Mouse (Mus musculus): ENCODE data around the gene Olfr152. TPM values are rescaled to one million over a fixed set of nuclear protein-coding genes. Genes with fewer than 3 reads are reported as not detected.

The Olfr152 gene
- not detected in 2 replicates for polyA plus RNA-seq (2014; fragmentation: Nextera tagmentation; extraction: Ambion mirVana)

DNA sequence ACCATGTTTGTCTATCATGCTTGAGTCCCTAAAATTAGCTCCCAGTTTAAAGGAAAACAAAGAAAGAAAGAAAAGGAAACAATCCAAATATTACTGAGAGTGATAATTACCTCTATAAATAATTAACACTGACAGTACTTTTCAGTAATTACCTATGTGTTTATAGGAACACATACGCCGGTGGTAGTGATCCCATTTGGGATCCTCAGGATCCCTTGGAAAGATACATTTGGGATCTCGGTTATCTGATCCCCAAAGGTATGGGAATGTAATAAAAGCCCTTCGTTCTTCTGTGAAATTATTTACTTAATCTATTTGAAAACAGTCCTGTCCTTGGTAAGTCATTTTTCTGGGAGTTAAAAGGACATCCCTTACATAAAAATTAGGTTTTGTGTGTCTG, at the start of gene Olfr152:
TSS of gene Olfr152 (plus strand) at position 301 of the 400 bp plus-strand sequence.
- Histone ChIP-seq H3K4me2 (ENCODE audit: low read depth, low read length, severe bottlenecking) (no peak within 1 kb of the TSS), H3K9me3 (ENCODE audit: control insufficient read depth, low read length) (no peaks in the 10 kb centered on the region), H3K36me3 (ENCODE audit: control insufficient read depth, insufficient read depth, low read length) (no peaks in the 10 kb centered on the region), H3K4me1 (replicated peaks; ENCODE audit: control insufficient read depth, insufficient read depth, low read length) (no peaks in the 10 kb centered on the region), H3K27me3 (ENCODE audit: control insufficient read depth, insufficient read depth, low read length) (no peaks in the 10 kb centered on the region), H3K4me3 (ENCODE audit: low read depth, low read length) (no peak within 1 kb of the TSS), H3K9ac (ENCODE audit: low read length) (no peak within 1 kb of the TSS), H3K27ac (ENCODE audit: low read depth, low read length) (no peak within 1 kb of the TSS)
- WGBS, result 87% methylated on average over 4 of the region's 4 CpGs
- ATAC-seq (replicated peaks; ENCODE audit: low FRiP score) (no peak), DNase-seq (ENCODE audit: low spot score) (no peak)

DNA sequence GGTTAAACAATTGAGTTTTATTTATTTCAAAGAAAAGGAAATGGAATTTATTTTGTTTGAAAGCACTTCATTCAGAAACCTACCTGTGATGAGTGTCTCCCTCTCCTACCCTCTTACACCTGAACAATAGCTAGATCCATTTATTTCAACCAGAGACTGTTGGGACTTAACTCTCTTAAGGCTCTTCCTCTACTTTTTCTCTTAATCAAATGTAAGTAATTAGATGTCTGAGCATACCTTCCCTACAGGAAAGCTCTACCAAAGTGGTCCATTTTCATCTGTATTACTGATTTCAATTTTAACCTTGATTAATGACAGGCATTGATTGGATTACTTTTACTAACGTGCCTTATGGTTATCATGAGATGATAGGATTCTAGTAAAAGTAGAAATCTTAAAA, 39.4 kb upstream of the Olfr152 start, which contains the start of gene Olfr1138:
TSS of gene Olfr1138 (minus strand) at position 101 of the 400 bp plus-strand sequence.
- Histone ChIP-seq H3K4me1 (replicated peaks; ENCODE audit: control insufficient read depth, insufficient read depth, low read length) (no peaks in the 10 kb centered on the region), H3K36me3 (ENCODE audit: control insufficient read depth, insufficient read depth, low read length) (no peaks in the 10 kb centered on the region), H3K4me2 (ENCODE audit: low read depth, low read length, severe bottlenecking) (no peak within 1 kb of the TSS), H3K9ac (ENCODE audit: low read length) (no peak within 1 kb of the TSS), H3K9me3 (ENCODE audit: control insufficient read depth, low read length) (no peaks in the 10 kb centered on the region), H3K4me3 (ENCODE audit: low read depth, low read length) (no peak within 1 kb of the TSS), H3K27me3 (ENCODE audit: control insufficient read depth, insufficient read depth, low read length) (no peaks in the 10 kb centered on the region), H3K27ac (ENCODE audit: low read depth, low read length) (no peak within 1 kb of the TSS)
- DNase-seq (ENCODE audit: low spot score), result no peak
- WGBS, result 83% methylated on average over 1 of the region's 1 CpGs
- no peak for ATAC-seq (replicated peaks; ENCODE audit: low FRiP score)

DNA sequence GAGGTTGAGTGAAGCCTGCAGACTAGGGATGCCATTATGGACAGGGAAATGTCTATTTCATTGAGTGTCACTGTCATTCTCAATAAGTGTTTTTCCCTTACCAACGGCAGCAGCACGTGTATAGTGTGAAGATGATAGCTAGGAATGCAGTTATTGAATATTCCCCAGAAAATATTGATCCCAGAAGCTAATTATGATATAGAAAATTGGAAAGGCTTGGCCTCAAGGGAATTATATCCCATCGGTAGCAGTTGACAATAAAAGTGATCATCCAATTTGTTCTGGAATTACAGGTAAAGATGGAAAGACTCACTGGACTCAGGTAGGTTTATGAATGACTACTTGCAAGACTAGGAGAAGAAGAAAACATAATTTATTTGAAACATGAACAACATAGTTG, 35.8 kb upstream of the Olfr152 start, which contains the start of gene Olfr1140:
TSS of gene Olfr1140 (plus strand) at position 301 of the 400 bp plus-strand sequence.
- H3K27me3 ChIP-seq (ENCODE audit: control insufficient read depth, insufficient read depth, low read length), result no peaks in the 10 kb centered on the region
- ATAC-seq (replicated peaks; ENCODE audit: low FRiP score) (no peak), DNase-seq (ENCODE audit: low spot score) (no peak)
- no peak within 1 kb of the TSS for H3K4me3 ChIP-seq (ENCODE audit: low read depth, low read length)
- no peak within 1 kb of the TSS for H3K4me2 ChIP-seq (ENCODE audit: low read depth, low read length, severe bottlenecking)
- no peaks in the 10 kb centered on the region for H3K4me1 ChIP-seq (replicated peaks; ENCODE audit: control insufficient read depth, insufficient read depth, low read length)
- WGBS, result 70% methylated on average over 3 of the region's 3 CpGs
- no peaks in the 10 kb centered on the region for H3K9me3 ChIP-seq (ENCODE audit: control insufficient read depth, low read length)
- no peak within 1 kb of the TSS for H3K9ac ChIP-seq (ENCODE audit: low read length)
- H3K27ac ChIP-seq (ENCODE audit: low read depth, low read length), result no peak within 1 kb of the TSS
- H3K36me3 ChIP-seq (ENCODE audit: control insufficient read depth, insufficient read depth, low read length), result no peaks in the 10 kb centered on the region

- Histone ChIP-seq H3K9me3 (ENCODE audit: control insufficient read depth, low read length) (no peaks in the 10 kb centered on the region), H3K4me1 (replicated peaks; ENCODE audit: control insufficient read depth, insufficient read depth, low read length) (no peaks in the 10 kb centered on the region), H3K4me2 (ENCODE audit: low read depth, low read length, severe bottlenecking) (no peak within 1 kb of the TSS), H3K27me3 (ENCODE audit: control insufficient read depth, insufficient read depth, low read length) (no peaks in the 10 kb centered on the region), H3K36me3 (ENCODE audit: control insufficient read depth, insufficient read depth, low read length) (no peaks in the 10 kb centered on the region), H3K27ac (ENCODE audit: low read depth, low read length) (no peak within 1 kb of the TSS), H3K9ac (ENCODE audit: low read length) (no peak within 1 kb of the TSS), H3K4me3 (ENCODE audit: low read depth, low read length) (no peak within 1 kb of the TSS)
- no peak for DNase-seq (ENCODE audit: low spot score)
- WGBS, result 86% methylated on average over 1 of the region's 1 CpGs
- no peak for ATAC-seq (replicated peaks; ENCODE audit: low FRiP score)
Observed at GRCm38 (mm10) chr2:87753891-87754290, 25.4 kb upstream of the Olfr152 start, which contains the start of gene Olfr1141. TSS of gene Olfr1141 (minus strand) at chr2:87753991.

GRCm38 (mm10) chr2:87776143-87776542, 3.1 kb upstream of the Olfr152 start:
- no peaks in the 10 kb centered on the region for H3K27me3 ChIP-seq (ENCODE audit: control insufficient read depth, insufficient read depth, low read length)
- ATAC-seq (replicated peaks; ENCODE audit: low FRiP score), result no peak
- WGBS, result 58% methylated on average over 1 of the region's 1 CpGs
- H3K4me2 ChIP-seq (ENCODE audit: low read depth, low read length, severe bottlenecking), result no peak overlapping the region
- H3K27ac ChIP-seq (ENCODE audit: low read depth, low read length), result no peak overlapping the region
- no peak overlapping the region for H3K9ac ChIP-seq (ENCODE audit: low read length)
- no peak overlapping the region for H3K4me3 ChIP-seq (ENCODE audit: low read depth, low read length)
- no peaks in the 10 kb centered on the region for H3K36me3 ChIP-seq (ENCODE audit: control insufficient read depth, insufficient read depth, low read length)
- DNase-seq (ENCODE audit: low spot score), result no peak
- H3K4me1 ChIP-seq (replicated peaks; ENCODE audit: control insufficient read depth, insufficient read depth, low read length), result no peaks in the 10 kb centered on the region
- H3K9me3 ChIP-seq (ENCODE audit: control insufficient read depth, low read length), result no peaks in the 10 kb centered on the region

- Histone ChIP-seq H3K4me2 (ENCODE audit: low read depth, low read length, severe bottlenecking) (no peak within 1 kb of the TSS), H3K4me1 (replicated peaks; ENCODE audit: control insufficient read depth, insufficient read depth, low read length) (no peaks in the 10 kb centered on the region), H3K9ac (ENCODE audit: low read length) (no peak within 1 kb of the TSS), H3K9me3 (ENCODE audit: control insufficient read depth, low read length) (no peaks in the 10 kb centered on the region), H3K36me3 (ENCODE audit: control insufficient read depth, insufficient read depth, low read length) (no peaks in the 10 kb centered on the region), H3K4me3 (ENCODE audit: low read depth, low read length) (no peak within 1 kb of the TSS), H3K27me3 (ENCODE audit: control insufficient read depth, insufficient read depth, low read length) (no peaks in the 10 kb centered on the region), H3K27ac (ENCODE audit: low read depth, low read length) (no peak within 1 kb of the TSS)
- no peak for DNase-seq (ENCODE audit: low spot score)
- ATAC-seq (replicated peaks; ENCODE audit: low FRiP score), result no peak
Observed at GRCm38 (mm10) chr2:87800292-87800691, 21.0 kb downstream of the Olfr152 start, which contains the start of gene Olfr1143. TSS of gene Olfr1143 (plus strand) at chr2:87800592.

GRCm38 (mm10) chr2:87809522-87809921, 30.2 kb downstream of the Olfr152 start, which contains the start of gene Olfr1145:
TSS of gene Olfr1145 (plus strand) at chr2:87809822.
- H3K4me2 ChIP-seq (ENCODE audit: low read depth, low read length, severe bottlenecking), result no peak within 1 kb of the TSS
- H3K4me1 ChIP-seq (replicated peaks; ENCODE audit: control insufficient read depth, insufficient read depth, low read length), result no peaks in the 10 kb centered on the region
- H3K36me3 ChIP-seq (ENCODE audit: control insufficient read depth, insufficient read depth, low read length), result no peaks in the 10 kb centered on the region
- no peak within 1 kb of the TSS for H3K27ac ChIP-seq (ENCODE audit: low read depth, low read length)
- H3K4me3 ChIP-seq (ENCODE audit: low read depth, low read length), result no peak within 1 kb of the TSS
- DNase-seq (ENCODE audit: low spot score) (no peak), ATAC-seq (replicated peaks; ENCODE audit: low FRiP score) (no peak)
- H3K9me3 ChIP-seq (ENCODE audit: control insufficient read depth, low read length), result no peaks in the 10 kb centered on the region
- H3K27me3 ChIP-seq (ENCODE audit: control insufficient read depth, insufficient read depth, low read length), result no peaks in the 10 kb centered on the region
- WGBS, result 92% methylated on average over 1 of the region's 1 CpGs
- no peak within 1 kb of the TSS for H3K9ac ChIP-seq (ENCODE audit: low read length)

DNA sequence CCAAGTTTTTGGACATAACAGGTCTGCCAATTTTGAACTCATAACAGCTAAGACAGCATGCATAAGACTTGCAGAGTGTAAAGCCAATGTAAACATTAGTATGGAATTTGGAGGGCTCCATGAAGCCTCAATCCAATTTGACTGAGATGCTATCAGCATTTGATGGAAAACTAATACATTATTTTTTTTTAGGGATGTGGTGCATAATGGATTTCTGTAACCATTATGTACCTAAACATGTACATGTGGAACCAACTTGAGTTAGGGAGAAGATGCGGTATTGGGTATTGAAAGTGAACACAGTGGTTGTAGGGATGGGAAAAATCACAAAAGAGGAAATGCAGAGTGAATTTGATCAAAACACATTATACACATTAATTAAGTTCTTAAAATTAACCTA, 51.0 kb downstream of the Olfr152 start, which contains the start of gene Olfr1148:
TSS of gene Olfr1148 (plus strand) at position 301 of the 400 bp plus-strand sequence.
- Histone ChIP-seq H3K9me3 (ENCODE audit: control insufficient read depth, low read length) (no peaks in the 10 kb centered on the region), H3K27ac (ENCODE audit: low read depth, low read length) (no peak within 1 kb of the TSS), H3K4me1 (replicated peaks; ENCODE audit: control insufficient read depth, insufficient read depth, low read length) (no peaks in the 10 kb centered on the region), H3K4me3 (ENCODE audit: low read depth, low read length) (no peak within 1 kb of the TSS), H3K27me3 (ENCODE audit: control insufficient read depth, insufficient read depth, low read length) (no peaks in the 10 kb centered on the region), H3K9ac (ENCODE audit: low read length) (no peak within 1 kb of the TSS), H3K36me3 (ENCODE audit: control insufficient read depth, insufficient read depth, low read length) (no peaks in the 10 kb centered on the region), H3K4me2 (ENCODE audit: low read depth, low read length, severe bottlenecking) (no peak within 1 kb of the TSS)
- 88% methylated on average over 1 of the region's 1 CpGs for WGBS
- DNase-seq (ENCODE audit: low spot score) (no peak), ATAC-seq (replicated peaks; ENCODE audit: low FRiP score) (no peak)

Data from forebrain, embryonic 11.5 days (tissue).